Mouse (Mus musculus): ENCODE results near the gene Foxn3.

DNA sequence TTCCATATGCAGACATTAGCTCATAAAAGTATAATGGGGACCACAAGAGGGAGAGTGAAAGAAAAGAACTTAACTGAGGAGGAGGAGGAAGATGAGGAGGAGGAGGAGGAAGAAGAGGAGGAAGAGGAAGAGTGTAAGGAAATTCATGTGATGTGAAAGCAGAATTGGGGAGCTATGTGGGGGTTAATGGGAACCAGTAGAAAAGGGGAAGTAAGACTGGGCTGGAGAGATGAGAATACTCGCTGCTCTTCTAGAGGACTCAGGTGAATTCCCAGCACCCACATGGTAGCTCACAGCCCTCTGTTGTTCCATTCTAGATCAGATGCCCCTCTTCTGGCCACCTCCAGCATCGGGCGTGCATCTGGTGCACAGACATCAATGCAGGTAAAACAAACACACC, 83.0 kb downstream of the Foxn3 start:
- TF ChIP-seq CTCF (IDR thresholded peaks at IDR 0.05; ENCODE audit: low read depth, low read length) (no peak), EP300 (IDR thresholded peaks at IDR 0.05; ENCODE audit: insufficient read depth, low read depth, low read length) (no peak), POLR2A (IDR thresholded peaks at IDR 0.05; ENCODE audit: insufficient read depth, low read length) (no peak)

Data from ES-Bruce4 (cell line).